Mouse (Mus musculus) gastrocnemius, postnatal 4 days (tissue): ENCODE measurements around the gene Tbc1d10c. TPM values are rescaled to one million over a fixed set of nuclear protein-coding genes. Genes with fewer than 3 reads are reported as not detected.

Experiments used
- DNase-seq, 2 experiments: peaks; one replicate each; pipeline ENCODE4 v3.0.0; 2021 to 2022; ENCODE audit warnings: low spot score in 2 of 2, mixed read lengths in 2 of 2
- total RNA-seq, 2 experiments: library from RNA; stranded (reverse); gene quantifications; 2 replicates each; pipeline ENCODE4 v1.2.3; 2021

Gene Tbc1d10c
- total RNA-seq, 2 experiments from 2014 or later = 5.1 to 5.2 TPM

DNA sequence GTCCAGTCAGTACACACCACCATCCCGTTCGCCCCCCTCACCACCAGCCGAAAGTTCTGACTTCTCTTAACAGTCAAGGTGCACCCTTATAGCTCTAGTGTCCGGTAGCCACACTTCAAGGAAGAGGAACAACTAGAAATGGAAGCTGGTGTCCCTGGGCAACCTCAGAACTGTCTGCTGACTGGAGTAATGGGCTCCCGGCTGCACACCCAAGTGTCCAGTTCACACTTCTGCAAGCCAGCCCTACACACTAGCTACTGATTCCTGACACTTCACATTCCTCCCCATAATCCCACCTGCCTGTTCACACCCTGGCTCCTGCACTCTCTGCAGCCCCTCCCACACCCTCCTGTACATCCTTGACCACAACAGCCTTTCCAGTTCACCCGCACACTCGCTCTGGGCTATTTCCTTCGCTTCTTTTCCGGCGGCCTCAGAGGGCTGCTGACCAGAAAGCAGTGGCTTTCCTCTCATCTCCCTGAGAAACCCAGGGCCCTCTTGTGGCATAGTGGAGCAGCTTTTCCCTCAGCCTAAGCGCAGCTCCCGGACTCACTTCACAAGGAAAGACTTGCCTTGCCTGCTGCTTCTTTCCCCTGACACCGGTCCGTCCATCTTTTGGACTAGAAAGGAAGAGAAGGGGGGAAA, 25.1 kb upstream of the Tbc1d10c start:
- peak in 1 of 2 experiments; percentile 35 for DNase-seq

DNA sequence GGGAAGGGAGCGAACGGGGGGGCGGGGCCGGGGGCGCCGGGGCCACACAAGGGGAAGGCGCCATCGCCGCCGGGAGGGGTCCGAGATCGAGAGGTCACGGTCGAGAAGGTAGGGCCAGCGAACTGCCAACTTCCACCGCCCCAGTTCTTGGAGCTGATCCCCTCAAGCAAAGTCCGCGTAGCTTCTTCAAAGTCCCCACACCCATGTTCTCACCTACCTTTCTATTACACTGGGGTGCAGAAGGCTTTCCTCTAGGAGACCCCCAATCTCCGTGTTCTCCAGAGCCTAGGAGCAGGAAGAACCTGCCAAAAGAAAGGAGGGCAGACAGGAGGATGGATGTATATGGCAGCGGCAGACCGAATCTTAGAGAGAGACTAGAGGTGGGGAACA, 24.4 kb upstream of the Tbc1d10c start:
- no peak for DNase-seq

DNA sequence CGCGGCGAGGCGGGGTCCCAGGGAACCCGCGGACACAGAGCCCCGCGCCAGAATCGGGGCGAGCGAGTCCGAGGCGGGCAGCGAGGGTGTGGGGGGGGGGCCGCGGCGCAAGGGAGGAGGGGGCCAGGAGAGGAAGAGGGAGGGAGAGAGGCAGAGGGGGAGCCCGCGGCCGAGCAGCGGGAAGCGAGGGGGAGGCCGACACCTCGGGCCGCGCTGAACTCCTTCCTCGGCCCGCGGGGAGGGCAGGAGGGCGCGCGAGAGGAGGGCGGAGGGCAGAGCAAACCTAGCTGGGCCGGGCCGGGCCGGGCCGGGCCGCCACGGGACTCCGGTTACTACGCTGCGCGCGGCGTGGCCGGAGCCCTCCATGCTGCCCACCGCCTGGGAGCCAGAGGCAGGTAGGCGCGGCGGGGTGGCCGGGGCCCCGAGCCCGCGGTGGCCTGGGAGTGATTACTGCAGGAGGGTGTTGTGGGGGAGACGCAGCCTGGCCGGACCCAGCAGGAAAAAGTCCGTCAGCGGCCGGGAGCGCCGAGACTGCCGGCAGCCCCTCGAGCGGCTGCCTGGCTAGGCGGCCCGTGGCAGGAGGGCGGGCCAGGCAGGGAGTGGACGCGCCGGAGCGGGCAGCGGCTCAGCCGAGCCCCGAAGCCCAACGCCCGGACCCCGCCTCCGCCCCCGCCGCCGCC, 23.8 kb upstream of the Tbc1d10c start:
- peak in 1 of 2 experiments; percentile 36 for DNase-seq

DNA sequence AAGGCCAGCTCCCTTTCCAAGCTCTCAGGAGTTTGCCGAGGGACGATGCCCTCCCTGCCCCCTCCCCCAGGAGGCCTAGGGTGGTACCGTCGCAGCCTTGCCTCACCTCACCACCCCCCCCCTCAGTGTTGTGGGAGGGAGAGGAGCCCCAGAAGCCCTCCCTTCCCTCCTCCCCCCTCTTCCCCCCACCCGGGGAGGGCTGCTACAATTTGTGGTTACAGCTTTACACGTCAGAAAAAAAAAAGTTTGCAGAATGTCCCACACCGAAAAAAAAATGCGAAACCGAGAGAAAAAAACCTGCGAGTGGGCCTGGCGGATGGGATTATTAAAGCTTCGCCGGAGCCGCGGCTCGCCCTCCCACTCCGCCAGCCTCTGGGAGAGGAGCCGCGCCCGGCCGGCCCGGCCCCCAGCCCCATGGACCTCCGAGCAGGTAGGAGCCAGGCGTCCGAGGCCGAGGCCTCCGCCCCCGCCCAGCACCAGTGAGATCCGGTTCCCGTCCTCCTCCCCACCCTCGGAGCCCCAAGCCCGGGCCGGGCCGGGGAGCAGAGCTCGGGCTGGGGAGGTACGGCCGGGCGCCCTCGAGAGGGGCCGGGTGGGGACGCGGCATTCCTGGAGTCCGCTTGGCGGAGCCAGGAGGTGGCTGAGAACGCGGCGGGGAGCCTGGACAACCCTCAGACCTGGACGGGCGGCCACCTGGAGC, 23.1 kb upstream of the Tbc1d10c start, which contains the start of the genes Clcf1 and AC109138.7:
Clcf1 (plus strand) TSS at position 168 of the 700 bp plus-strand sequence.
AC109138.7 (plus strand) TSS at position 287 of the 700 bp plus-strand sequence.
- DNase-seq = peak in 1 of 2 experiments; percentile 49

DNA sequence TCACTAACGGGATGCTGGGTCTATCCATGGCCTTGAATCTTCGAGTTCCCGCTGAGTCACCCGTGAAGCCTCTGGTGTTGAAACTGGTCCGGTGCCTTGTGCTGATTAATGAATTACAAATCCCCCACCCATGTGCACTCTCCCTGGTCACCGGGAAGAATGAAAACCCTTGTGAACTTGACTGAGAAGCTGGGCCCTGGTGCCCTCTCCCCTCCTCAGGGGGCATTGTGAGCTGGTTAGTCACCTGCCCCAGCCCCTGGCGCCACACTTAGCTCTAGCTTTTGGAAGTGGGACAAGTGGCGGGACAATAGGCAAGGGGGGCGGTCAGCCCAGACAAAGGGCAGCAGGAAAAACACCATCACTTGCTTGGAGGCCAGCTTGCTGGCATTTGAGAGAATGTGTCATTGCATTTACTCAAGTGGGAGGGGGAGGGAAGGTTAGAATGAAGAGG, 22.5 kb upstream of the Tbc1d10c start:
- DNase-seq = no peak

DNA sequence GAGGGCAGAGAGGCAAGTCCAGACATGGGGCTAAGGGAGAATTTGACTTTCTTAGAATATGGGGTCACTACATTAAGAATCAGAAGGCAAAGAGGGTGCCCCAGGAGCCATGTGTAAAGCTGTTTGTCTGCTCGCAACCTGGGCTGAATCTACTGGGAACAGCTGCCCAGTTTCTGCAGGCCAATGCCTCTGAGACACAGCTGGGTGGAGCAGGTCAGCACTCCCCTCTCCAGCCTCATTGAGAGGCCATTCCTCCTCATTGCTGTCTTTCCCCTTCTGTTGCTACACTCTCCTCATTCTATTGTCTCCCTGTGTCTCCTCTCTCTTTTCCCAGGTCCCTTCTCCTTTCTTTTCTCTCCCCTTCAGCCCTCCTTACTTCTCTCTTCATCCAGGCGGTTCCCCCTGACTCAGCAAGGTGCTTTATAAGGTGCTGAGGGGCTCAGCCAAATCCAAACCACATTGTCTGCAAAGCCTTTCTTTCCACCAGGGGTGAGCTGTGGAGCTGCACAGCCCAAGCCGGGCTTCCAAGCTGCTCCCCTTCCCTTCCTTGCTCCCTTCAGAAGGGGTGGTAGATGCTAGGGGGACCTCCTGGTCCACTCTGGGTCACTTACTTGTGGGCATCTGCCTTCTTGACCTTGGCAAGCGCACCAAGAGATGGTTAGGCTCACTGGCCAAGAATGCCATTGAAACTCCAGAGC, 21.0 kb upstream of the Tbc1d10c start:
- DNase-seq = no peak

DNA sequence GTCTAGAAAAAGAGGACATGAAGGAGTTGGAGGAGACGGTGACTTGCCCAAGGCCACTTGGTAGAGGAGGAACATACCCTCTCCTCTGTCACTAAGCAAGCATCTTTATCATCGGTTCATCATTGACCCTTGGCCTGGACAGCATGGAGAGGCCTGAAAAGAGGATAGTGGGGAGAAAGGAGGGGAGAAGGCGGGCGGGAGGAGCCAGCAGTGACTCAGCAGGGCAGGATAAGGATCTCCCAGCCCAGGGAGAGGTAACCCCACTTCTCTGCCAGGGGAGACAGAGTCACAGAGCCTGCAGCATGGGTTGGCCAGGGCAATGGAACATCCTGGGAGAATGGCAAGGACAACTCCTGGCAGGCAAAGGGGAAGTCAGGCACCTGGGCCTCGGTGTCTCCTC, 17.5 kb upstream of the Tbc1d10c start:
- no peak for DNase-seq

DNA sequence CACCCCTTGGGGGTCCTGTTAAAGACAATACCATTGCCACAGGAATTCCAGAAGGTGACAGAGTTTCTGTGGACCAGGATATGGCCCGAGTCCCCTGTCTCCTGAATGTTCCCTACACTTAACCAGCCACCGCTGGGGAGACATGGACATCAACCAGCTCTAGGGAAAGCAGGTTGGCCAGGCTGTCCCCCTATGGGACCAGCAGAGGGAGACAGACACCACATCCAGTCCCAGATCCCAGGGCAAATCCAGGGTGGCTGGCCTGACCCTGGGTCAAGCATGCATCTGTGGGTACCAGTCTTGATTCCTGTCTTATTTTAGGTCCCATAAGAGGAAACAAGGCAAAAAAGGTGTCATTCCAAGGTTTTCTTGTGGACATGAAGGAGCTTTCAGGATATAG, 15.9 kb upstream of the Tbc1d10c start:
- DNase-seq = peak; percentile 32 to 66

DNA sequence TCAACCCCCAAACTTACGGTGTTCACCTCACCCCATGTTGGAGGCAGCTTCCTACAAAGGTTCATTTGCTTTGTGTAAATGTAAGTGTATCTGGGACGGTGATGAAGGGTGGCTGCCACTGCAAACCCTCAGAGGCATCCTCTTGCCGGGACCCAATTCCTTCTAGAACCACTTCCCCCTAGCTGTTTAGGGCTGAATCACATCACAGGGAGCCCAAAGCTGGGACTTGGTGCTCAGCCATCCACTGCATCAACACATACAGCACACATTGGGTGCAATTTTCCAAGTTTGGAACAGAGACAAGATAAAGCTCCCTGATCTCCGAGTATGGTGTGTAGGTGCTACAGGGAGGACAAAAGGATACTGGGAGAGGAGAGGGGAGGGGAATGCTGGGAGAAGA, 13.8 kb upstream of the Tbc1d10c start:
- DNase-seq = no peak

DNA sequence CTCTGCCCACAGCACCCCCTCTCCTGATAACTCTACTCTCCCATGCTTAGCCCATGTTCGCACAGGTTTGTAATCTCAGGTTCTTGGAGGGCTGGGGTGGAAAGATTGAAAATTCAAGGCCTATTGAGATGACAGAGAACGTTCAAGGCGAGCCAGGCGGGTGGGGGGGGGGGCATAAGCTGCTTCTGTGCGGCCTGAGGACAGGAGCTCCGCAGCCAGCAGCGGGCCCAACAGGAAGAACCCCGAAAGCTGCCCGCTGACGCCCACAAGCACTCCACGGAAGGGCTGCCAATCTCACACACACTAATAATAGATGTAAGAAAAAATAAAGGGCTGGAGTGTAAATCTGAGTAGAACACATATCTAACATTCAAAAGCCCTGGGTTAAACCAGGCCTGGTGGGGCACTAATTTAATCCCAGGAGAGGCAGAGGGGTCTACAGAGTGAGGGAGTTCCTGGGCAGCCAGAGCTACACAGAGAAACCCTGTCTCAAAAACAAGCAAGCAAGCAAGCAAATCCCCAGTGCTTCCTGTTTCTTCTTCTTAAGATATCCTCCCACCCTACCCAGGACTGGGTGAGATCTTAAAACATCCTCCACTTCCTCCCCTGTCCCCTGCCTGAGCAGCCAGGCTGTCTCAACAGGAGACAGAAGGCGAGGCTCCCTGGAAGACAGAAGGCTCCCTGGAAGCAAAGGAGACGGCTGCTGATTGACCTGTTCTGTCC, 12.7 kb upstream of the Tbc1d10c start:
- DNase-seq = no peak

DNA sequence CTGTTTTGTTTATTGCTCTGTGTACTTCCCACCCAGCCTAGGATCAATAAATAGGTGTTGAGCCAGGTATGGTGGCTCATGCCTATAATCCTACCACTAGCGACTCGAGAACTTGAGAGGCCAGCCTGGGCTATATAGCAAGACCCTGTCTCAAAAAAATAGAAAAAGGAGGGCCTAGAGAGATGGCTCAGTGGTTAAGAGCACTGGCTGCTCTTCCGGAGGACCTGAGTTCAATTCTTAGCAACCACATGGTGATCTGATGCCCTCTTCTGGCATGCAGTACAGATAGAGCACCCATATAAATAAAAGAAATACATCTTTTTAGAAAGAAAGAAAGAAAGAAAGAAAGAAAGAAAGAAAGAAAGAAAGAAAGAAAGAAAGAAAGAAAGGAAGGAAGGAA, 12.1 kb upstream of the Tbc1d10c start:
- no peak for DNase-seq

DNA sequence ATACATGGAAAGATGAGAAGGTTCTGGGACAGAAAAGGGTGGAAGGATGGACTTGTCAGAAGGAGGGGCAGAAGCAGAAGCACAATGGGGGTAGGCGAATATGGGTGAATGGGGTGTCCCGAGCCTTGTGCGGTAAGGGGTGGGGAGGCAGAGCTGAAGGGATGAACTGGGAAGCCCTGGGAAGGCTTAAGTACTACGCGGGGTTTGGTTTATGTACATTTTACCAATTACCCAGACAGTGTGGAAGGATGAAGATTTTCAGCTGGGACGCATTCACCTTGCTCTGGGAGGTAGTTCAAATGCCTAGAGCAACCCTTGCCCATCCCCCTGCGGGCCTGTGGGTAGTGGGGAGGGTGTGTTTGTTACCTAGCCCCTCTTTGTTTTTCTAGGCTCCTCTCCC, 11.1 kb upstream of the Tbc1d10c start:
- DNase-seq = no peak

DNA sequence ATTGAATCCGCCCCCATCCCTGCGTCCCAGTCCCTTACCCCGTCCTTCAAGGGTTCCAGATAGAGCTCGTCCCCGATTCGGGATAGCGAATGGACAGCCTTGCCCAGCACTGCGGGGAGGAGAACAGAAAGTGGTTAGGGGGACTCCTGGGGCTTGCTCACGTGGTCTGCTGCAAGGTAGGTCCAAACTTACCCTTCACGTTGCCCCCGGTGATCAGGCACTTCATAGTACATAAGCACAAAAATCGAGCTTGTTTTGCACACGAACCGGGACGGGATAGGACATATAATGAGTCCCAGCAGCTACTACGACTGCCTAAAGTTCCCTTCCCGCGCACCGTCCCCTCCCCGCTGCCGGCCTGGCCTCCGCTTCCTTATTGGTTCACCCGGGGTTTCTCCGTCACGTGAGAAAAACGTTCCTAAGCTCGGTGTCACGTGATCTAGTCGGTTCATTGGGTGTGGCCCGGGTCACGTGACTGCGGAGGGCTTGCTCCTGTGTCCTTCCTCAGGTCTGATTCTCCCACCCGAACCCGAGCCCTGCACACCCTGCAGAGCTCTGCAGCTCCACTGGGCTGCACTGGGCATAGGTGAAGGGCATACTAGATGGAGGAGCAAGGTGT, 10.3 kb upstream of the Tbc1d10c start, which contains the start of gene Rad9a:
Rad9a (minus strand) TSS at position 372 of the 619 bp plus-strand sequence.
- peak; percentile 91 to 96 for DNase-seq

DNA sequence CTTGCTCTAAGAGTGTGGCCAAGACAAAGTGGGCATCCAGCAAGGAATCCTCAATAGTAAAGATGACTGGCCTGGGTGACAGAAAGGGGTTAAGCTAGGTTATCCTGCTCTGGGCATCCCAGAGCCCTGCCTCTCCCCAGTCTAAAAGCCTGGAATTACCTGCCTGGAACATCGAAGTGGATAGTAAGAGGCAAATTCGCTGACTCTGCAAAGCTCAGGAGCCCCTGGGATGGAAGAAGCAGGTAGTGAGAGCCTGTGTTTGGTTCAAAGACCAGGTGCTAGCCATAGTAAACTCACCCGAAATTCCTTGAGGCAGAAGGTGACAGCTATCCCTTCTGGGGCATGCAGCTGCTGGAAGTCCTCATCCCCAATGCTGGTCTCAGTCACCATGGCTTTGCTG, 6.1 kb upstream of the Tbc1d10c start:
- no peak for DNase-seq

DNA sequence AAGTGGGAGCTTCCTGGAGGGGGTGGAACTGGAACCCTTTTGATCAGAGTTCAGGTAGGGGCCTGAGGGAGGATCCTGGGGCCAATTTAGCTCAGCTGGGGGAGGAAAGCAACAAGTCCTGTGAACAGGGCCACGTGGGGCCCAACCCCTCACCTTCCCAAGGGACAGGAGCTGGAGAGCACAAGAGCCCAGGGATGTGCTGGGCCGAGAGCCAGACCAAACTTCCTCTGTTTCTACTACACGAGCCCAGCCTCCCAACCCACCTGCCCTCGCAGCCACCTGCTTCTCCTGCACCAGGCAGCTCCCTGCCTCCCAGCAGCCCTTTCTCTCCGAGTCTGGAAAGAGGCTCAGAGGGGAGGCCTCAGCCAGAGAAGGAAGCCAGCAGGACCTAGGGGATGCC, 5.5 kb upstream of the Tbc1d10c start:
- DNase-seq = no peak

DNA sequence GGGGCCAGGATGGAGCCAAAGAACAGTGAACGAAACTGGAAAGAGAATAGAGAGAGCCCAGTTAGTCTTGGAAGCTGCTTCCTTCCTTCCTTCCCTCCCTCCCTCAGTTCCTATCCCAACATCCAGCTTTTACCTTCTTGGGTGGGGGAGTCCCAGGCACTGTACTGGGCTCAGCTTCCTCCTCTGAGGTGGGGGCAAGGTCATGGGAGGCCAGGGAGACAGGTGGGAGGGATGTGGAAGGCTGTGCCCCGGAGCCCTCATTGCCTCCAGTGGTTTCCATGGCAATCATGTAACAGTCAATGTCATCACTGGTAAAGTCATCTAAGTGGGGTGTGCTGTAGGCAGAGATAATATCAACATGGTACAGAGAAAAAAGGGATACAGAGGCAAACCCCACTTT, 5.0 kb upstream of the Tbc1d10c start:
- no peak for DNase-seq

DNA sequence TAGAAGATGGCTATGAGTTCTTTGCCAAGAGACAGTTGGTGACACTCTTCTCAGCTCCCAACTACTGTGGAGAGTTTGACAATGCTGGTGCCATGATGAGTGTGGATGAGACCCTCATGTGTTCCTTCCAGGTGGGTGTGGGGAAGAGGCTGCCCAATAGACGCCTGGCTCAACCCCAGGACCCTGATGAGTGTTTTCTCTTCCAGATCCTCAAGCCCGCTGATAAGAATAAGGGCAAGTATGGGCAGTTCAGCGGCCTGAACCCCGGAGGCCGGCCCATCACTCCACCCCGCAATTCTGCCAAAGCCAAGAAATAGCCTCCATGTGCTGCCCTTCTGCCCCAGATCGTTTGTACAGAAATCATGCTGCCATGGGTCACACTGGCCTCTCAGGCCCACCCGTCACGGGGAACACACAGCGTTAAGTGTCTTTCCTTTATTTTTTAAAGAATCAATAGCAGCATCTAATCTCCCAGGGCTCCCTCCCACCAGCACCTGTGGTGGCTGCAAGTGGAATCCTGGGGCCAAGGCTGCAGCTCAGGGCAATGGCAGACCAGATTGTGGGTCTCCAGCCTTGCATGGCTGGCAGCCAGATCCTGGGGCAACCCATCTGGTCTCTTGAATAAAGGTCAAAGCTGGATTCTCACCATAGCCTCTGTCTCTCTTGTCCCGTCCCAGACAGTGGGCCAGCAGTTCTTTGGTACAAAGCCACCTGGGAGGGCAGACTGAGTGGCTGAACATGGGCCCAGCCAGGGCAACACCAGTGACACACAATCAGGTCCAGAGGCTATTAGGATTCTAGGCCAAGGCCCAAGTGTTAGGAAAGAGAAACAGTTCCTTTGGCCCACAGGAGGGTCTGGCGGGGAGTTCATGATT, 3.9 kb upstream of the Tbc1d10c start:
- DNase-seq = no peak

DNA sequence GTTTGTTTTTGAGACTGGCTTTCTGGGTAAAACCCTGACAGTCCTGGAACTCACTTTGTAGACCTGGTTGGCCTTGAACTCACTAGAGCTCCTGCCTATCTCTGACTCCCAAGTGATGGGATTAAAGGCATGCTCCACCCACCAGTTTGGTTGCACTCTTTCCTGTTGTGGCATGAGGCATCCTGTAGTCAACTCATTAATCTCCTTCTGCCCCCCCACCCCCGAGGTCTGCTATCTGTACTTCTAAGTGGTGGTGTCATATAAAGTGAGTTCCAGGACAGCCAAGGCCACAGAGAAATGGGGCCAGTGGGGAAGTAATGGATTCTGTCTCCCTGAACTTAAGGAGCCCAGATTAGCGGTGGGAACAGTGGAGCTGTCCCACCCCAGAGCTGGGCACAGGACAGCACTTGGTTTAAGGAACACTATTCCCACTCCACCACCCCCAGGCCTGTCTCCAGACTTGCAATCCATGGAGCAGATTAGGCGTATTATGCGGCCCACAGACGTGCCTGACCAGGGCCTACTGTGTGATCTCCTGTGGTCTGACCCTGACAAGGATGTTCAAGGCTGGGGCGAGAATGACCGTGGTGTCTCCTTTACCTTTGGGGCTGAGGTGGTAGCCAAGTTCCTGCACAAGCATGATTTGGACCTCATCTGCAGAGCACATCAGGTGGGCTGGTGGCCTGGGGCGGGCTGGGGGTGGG, 3.1 kb upstream of the Tbc1d10c start:
- no peak for DNase-seq

DNA sequence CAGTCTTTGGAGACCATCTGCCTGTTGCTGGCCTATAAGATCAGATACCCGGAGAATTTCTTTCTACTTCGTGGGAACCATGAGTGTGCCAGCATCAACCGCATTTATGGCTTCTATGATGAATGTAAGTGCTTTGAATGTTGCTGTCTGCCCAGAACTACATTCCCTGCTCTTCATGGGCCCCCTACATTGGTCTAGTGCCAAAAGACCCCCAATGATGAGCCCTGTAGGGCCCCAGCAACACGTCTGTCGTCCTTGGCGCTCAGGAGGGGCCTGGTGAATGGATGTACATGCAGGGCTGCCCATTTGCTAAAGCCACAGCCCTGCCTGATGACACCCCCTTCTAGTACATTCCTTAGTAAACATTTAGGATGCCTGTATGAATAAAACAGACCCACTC, 2.0 kb upstream of the Tbc1d10c start:
- no peak for DNase-seq
